Mouse (Mus musculus): ENCODE data around the gene Gpam. TPM values are rescaled to one million over a fixed set of nuclear protein-coding genes. Genes with fewer than 3 reads are reported as not detected.

Gene Gpam
- polyA plus RNA-seq, 1 experiment from 2014 or later = 29.4 TPM

- ATAC-seq (ENCODE audit: insufficient read depth) (no peak), DNase-seq (no peak)
- no peak for TF ChIP-seq CTCF (IDR thresholded peaks at IDR 0.05; ENCODE audit: low read depth)
- no peaks in the 10 kb centered on the region; the same call in 1 of the 2 replicates for H3K4me1 ChIP-seq (ENCODE audit: insufficient read depth)
- H3K27ac ChIP-seq (ENCODE audit: low read depth) = no peak overlapping the region
- H3K27me3 ChIP-seq (ENCODE audit: insufficient read depth, low read length) = no peaks in the 10 kb centered on the region
- WGBS = 56% methylated on average over 11 of the region's 11 CpGs
- no peaks in the 10 kb centered on the region for H3K9me3 ChIP-seq (ENCODE audit: low read depth, low read length)
- H3K4me3 ChIP-seq (ENCODE audit: low read depth, low read length) = no peak overlapping the region
- no peak overlapping the region for H3K4me2 ChIP-seq
- H3K36me3 ChIP-seq (ENCODE audit: insufficient read depth) = no peaks in the 10 kb centered on the region
- no peak overlapping the region for H3K9ac ChIP-seq
Observed at GRCm38 (mm10) chr19:55120518-55121244, 6.4 kb downstream of the Gpam start.

- no peak overlapping the region for H3K4me3 ChIP-seq (ENCODE audit: low read depth, low read length)
Observed at GRCm38 (mm10) chr19:55119541-55119940, 7.5 kb downstream of the Gpam start.

GRCm38 (mm10) chr19:55117991-55118390, 9.0 kb downstream of the Gpam start:
- 74% methylated on average over 3 of the region's 3 CpGs for WGBS
- Histone ChIP-seq H3K4me3 (ENCODE audit: low read depth, low read length) (no peak overlapping the region), H3K4me2 (no peak overlapping the region), H3K36me3 (ENCODE audit: insufficient read depth) (no peaks in the 10 kb centered on the region), H3K4me1 (ENCODE audit: insufficient read depth) (no peaks in the 10 kb centered on the region; the same call in 1 of the 2 replicates), H3K27ac (ENCODE audit: low read depth) (no peak overlapping the region), H3K27me3 (ENCODE audit: insufficient read depth, low read length) (no peaks in the 10 kb centered on the region), H3K9me3 (ENCODE audit: low read depth, low read length) (no peaks in the 10 kb centered on the region), H3K9ac (no peak overlapping the region)
- ATAC-seq (ENCODE audit: insufficient read depth) = no peak
- no peak for DNase-seq
- no peak for TF ChIP-seq CTCF (IDR thresholded peaks at IDR 0.05; ENCODE audit: low read depth)

More at GRCm38 (mm10) chr19:55119541-55119940, 7.5 kb downstream of the Gpam start:
- Histone ChIP-seq H3K4me2 (no peak overlapping the region), H3K36me3 (ENCODE audit: insufficient read depth) (no peaks in the 10 kb centered on the region), H3K27me3 (ENCODE audit: insufficient read depth, low read length) (no peaks in the 10 kb centered on the region), H3K4me1 (ENCODE audit: insufficient read depth) (no peaks in the 10 kb centered on the region; the same call in 1 of the 2 replicates), H3K9me3 (ENCODE audit: low read depth, low read length) (no peaks in the 10 kb centered on the region), H3K27ac (ENCODE audit: low read depth) (no peak overlapping the region), H3K9ac (no peak overlapping the region)
- no peak for TF ChIP-seq CTCF (IDR thresholded peaks at IDR 0.05; ENCODE audit: low read depth)
- 55% methylated on average over 2 of the region's 2 CpGs for WGBS
- no peak for DNase-seq
- no peak for ATAC-seq (ENCODE audit: insufficient read depth)

- 50% methylated on average over 6 of the region's 6 CpGs for WGBS
- H3K4me1 ChIP-seq (ENCODE audit: insufficient read depth) = no peaks in the 10 kb centered on the region
- H3K9ac ChIP-seq = no peak overlapping the region
- H3K27ac ChIP-seq (ENCODE audit: low read depth) = no peak overlapping the region
- H3K27me3 ChIP-seq (ENCODE audit: insufficient read depth, low read length) = no peaks in the 10 kb centered on the region
- H3K36me3 ChIP-seq (ENCODE audit: insufficient read depth) = no peaks in the 10 kb centered on the region
- H3K4me2 ChIP-seq = no peak overlapping the region
- TF ChIP-seq CTCF (IDR thresholded peaks at IDR 0.05; ENCODE audit: low read depth) = no peak
- H3K4me3 ChIP-seq (ENCODE audit: low read depth, low read length) = no peak overlapping the region
- no peaks in the 10 kb centered on the region for H3K9me3 ChIP-seq (ENCODE audit: low read depth, low read length)
- DNase-seq (no peak), ATAC-seq (ENCODE audit: insufficient read depth) (no peak)
Observed at GRCm38 (mm10) chr19:55117059-55117815, 9.8 kb downstream of the Gpam start.

GRCm38 (mm10) chr19:55115532-55115931, 11.5 kb downstream of the Gpam start:
- Histone ChIP-seq H3K27ac (ENCODE audit: low read depth) (no peak overlapping the region), H3K4me2 (no peak overlapping the region), H3K27me3 (ENCODE audit: insufficient read depth, low read length) (no peaks in the 10 kb centered on the region), H3K9ac (no peak overlapping the region), H3K4me3 (ENCODE audit: low read depth, low read length) (no peak overlapping the region), H3K36me3 (ENCODE audit: insufficient read depth) (no peaks in the 10 kb centered on the region), H3K9me3 (ENCODE audit: low read depth, low read length) (no peaks in the 10 kb centered on the region), H3K4me1 (ENCODE audit: insufficient read depth) (no peaks in the 10 kb centered on the region)
- ATAC-seq (ENCODE audit: insufficient read depth) (no peak), DNase-seq (no peak)
- WGBS = 81% methylated on average over 4 of the region's 4 CpGs
- no peak for TF ChIP-seq CTCF (IDR thresholded peaks at IDR 0.05; ENCODE audit: low read depth)

GRCm38 (mm10) chr19:55114825-55115395, 12.1 kb downstream of the Gpam start:
- H3K9me3 ChIP-seq (ENCODE audit: low read depth, low read length) = no peaks in the 10 kb centered on the region
- DNase-seq (no peak), ATAC-seq (ENCODE audit: insufficient read depth) (no peak)
- no peak for TF ChIP-seq CTCF (IDR thresholded peaks at IDR 0.05; ENCODE audit: low read depth)
- H3K9ac ChIP-seq = no peak overlapping the region
- no peak overlapping the region for H3K4me3 ChIP-seq (ENCODE audit: low read depth, low read length)
- no peaks in the 10 kb centered on the region for H3K27me3 ChIP-seq (ENCODE audit: insufficient read depth, low read length)
- no peak overlapping the region for H3K27ac ChIP-seq (ENCODE audit: low read depth)
- no peaks in the 10 kb centered on the region for H3K4me1 ChIP-seq (ENCODE audit: insufficient read depth)
- no peaks in the 10 kb centered on the region for H3K36me3 ChIP-seq (ENCODE audit: insufficient read depth)
- no peak overlapping the region for H3K4me2 ChIP-seq
- WGBS = 79% methylated on average over 5 of the region's 5 CpGs

GRCm38 (mm10) chr19:55107896-55108295, 19.1 kb downstream of the Gpam start:
- Histone ChIP-seq H3K27me3 (ENCODE audit: insufficient read depth, low read length) (no peaks in the 10 kb centered on the region), H3K36me3 (ENCODE audit: insufficient read depth) (no peaks in the 10 kb centered on the region), H3K4me3 (ENCODE audit: low read depth, low read length) (no peak overlapping the region), H3K4me1 (ENCODE audit: insufficient read depth) (0 out of 2 replicates have a peak, but pooled peaks cover 3% of the 10 kb centered on the region), H3K27ac (ENCODE audit: low read depth) (no peak overlapping the region), H3K9me3 (ENCODE audit: low read depth, low read length) (no peaks in the 10 kb centered on the region), H3K4me2 (no peak overlapping the region), H3K9ac (no peak overlapping the region)
- ATAC-seq (ENCODE audit: insufficient read depth) = no peak
- WGBS = 14% methylated on average over 3 of the region's 3 CpGs
- no peak for TF ChIP-seq CTCF (IDR thresholded peaks at IDR 0.05; ENCODE audit: low read depth)
- peak; percentile 45 for DNase-seq

Data from lung, embryonic 14.5 days (tissue).